Comparison of ENCODE assay signal across 9 mouse cellular contexts in the genomic region with DNA sequence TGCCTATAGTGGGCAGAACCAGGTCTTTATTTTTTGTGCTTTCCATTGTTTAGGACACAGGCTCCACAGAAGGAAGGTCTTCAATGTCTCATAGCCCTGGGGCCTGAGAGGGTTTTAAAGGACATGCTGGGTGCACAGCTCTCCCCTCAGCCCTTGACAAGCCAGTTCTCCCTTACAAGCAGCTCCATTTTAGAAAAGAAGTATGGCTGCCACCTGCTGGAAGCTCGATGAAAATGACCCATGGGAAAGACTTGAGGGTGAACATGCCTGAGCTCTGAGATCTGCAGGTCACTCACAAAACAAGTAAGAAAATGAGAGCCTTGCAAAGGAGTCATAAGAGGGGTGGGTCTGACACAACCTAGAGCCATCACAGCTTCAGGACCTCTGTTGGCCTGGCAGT. TPM values are rescaled to one million over a fixed set of nuclear protein-coding genes. Genes with fewer than 3 reads are reported as not detected.
DNase-seq lines count a peak whose midpoint lies in the region; ATAC-seq and TF ChIP-seq lines count a peak whose summit lies in the region.
"Had no signal": no experiment of that assay in that cellular context is flagged by ENCODE, and none has a peak within 500 bp of the region (broad histone marks: within the 10 kb centered on the region; RNA-seq: fewer than 3 reads in every experiment).

No protein-coding gene starts in this region.

- WGBS in lung, adult 2 months = 0% methylated on average over 1 of the region's 1 CpGs

- no peaks in the 10 kb centered on the region for H3K4me1 ChIP-seq in cortical plate, adult 2 months (ENCODE audit: control insufficient read depth, insufficient read depth, low read length)
- H3K4me1 ChIP-seq in lung, adult 2 months (ENCODE audit: control insufficient read depth, insufficient read depth, low read length) = no peaks in the 10 kb centered on the region
- H3K4me1 ChIP-seq: limb, embryonic 15.5 days had no signal

- no peak for ATAC-seq in granulocyte monocyte progenitor cell, adult 5-6 weeks (replicated peaks; ENCODE audit: poor library complexity, severe bottlenecking)

- TF ChIP-seq CTCF in gastrocnemius, adult 2 months (IDR thresholded peaks at IDR 0.05) = peak; percentile 44; the same call in 1 of the 2 replicates
- TF ChIP-seq CTCF in cortical plate, adult 2 months (IDR thresholded peaks at IDR 0.05; ENCODE audit: extremely low read depth, insufficient read depth, low read length) = peak; percentile 69
- 0 out of 2 replicates have a peak, but pooled peaks have one; percentile 6 for TF ChIP-seq CTCF in lung, adult 2 months (IDR thresholded peaks at IDR 0.05; ENCODE audit: insufficient read depth, low read length)

- no peak overlapping the region for H3K4me3 ChIP-seq in gastrocnemius, adult 2 months
- no peak overlapping the region for H3K4me3 ChIP-seq in cortical plate, adult 2 months (ENCODE audit: insufficient read depth, low read length)
- no peak overlapping the region for H3K4me3 ChIP-seq in lung, adult 2 months (replicated peaks; ENCODE audit: extremely low read depth, low read depth, low read length)
- H3K4me3 ChIP-seq: limb, embryonic 15.5 days had no signal

- no peak for TF ChIP-seq POLR2A in cortical plate, adult 2 months (IDR thresholded peaks at IDR 0.05; ENCODE audit: extremely low read depth, insufficient read depth, low read length)
- no peak for TF ChIP-seq POLR2A in lung, adult 2 months (IDR thresholded peaks at IDR 0.05; ENCODE audit: borderline replicate concordance, extremely low read depth, low read depth, low read length)

- DNase-seq in gastrocnemius, adult 2 months = no peak
- DNase-seq in gastrocnemius, postnatal 36 days = no peak
- peak; percentile 6 for DNase-seq in thymus, postnatal 14 days
- DNase-seq in thymus, adult 18-20 months = no peak
- peak; percentile 20 to 69 for DNase-seq in kidney, postnatal 36 days
- DNase-seq in lung, adult 2 months = peak; percentile 19

- no peak overlapping the region for H3K27ac ChIP-seq in gastrocnemius, adult 2 months
- no peak overlapping the region for H3K27ac ChIP-seq in cortical plate, adult 2 months (ENCODE audit: insufficient read depth, low read length)
- H3K27ac ChIP-seq: limb, embryonic 15.5 days had no signal

- intact Hi-C loops in gastrocnemius, adult 2 months (cut with DNase I) = loop anchor here (5.0 kb wide), 1 partner anchor 103 kb away; no protein-coding TSS in a partner anchor
- intact Hi-C loops in gastrocnemius, postnatal 36 days (cut with DNase I) = loop anchor here (1.0 kb wide), 1 partner anchor 104 kb away; no protein-coding TSS in a partner anchor

RNA-seq across cellular contexts. Expression of a gene that starts 8.3 kb away (rescaled TPM):
- total RNA-seq in gastrocnemius, adult 2 months (2021) = not detected
- not detected for total RNA-seq in gastrocnemius, postnatal 36 days (2021)
- polyA plus RNA-seq in cortical plate, adult 2 months (2012; rRNA removed) = not detected in 2 replicates
- polyA plus RNA-seq in lung, adult 2 months (2012; rRNA removed) = not detected in 2 replicates
- total RNA-seq in granulocyte monocyte progenitor cell, adult 5-6 weeks (2014; fragmentation: Nextera tagmentation) = not detected in 2 replicates
- not detected in 2 replicates for total RNA-seq in granulocyte monocyte progenitor cell, adult 5-6 weeks (2017)
- polyA plus RNA-seq: limb, embryonic 15.5 days had no signal

RNA-seq across cellular contexts. Expression of a gene that starts 8.9 kb away (rescaled TPM):
- not detected for total RNA-seq in gastrocnemius, adult 2 months (2021)
- total RNA-seq in gastrocnemius, postnatal 36 days (2021) = not detected
- not detected in 2 replicates for polyA plus RNA-seq in cortical plate, adult 2 months (2012; rRNA removed)
- polyA plus RNA-seq in lung, adult 2 months (2012; rRNA removed) = not detected in 2 replicates
- total RNA-seq in granulocyte monocyte progenitor cell, adult 5-6 weeks (2014; fragmentation: Nextera tagmentation) = not detected in 2 replicates
- not detected in 2 replicates for total RNA-seq in granulocyte monocyte progenitor cell, adult 5-6 weeks (2017)
- polyA plus RNA-seq: limb, embryonic 15.5 days had no signal

RNA-seq across cellular contexts. Expression of a gene that starts 20.1 kb away (rescaled TPM):
- total RNA-seq in gastrocnemius, adult 2 months (2021) = not detected
- not detected for total RNA-seq in gastrocnemius, postnatal 36 days (2021)
- polyA plus RNA-seq in cortical plate, adult 2 months (2012; rRNA removed) = not detected in 2 replicates
- polyA plus RNA-seq in lung, adult 2 months (2012; rRNA removed) = 0.28 and 0.30 TPM in 2 replicates
- not detected in 2 replicates for total RNA-seq in granulocyte monocyte progenitor cell, adult 5-6 weeks (2014; fragmentation: Nextera tagmentation)
- total RNA-seq in granulocyte monocyte progenitor cell, adult 5-6 weeks (2017) = not detected in 2 replicates
- polyA plus RNA-seq: limb, embryonic 15.5 days had no signal

RNA-seq across cellular contexts. Expression of a gene that starts 24.3 kb away (rescaled TPM):
- not detected for total RNA-seq in gastrocnemius, adult 2 months (2021)
- total RNA-seq in gastrocnemius, postnatal 36 days (2021) = not detected
- not detected in 2 replicates for polyA plus RNA-seq in cortical plate, adult 2 months (2012; rRNA removed)
- not detected in 2 replicates for polyA plus RNA-seq in lung, adult 2 months (2012; rRNA removed)
- total RNA-seq in granulocyte monocyte progenitor cell, adult 5-6 weeks (2014; fragmentation: Nextera tagmentation) = not detected in 2 replicates
- total RNA-seq in granulocyte monocyte progenitor cell, adult 5-6 weeks (2017) = not detected in 2 replicates
- polyA plus RNA-seq: limb, embryonic 15.5 days had no signal

RNA-seq across cellular contexts. Expression of a gene that starts 38.2 kb away (rescaled TPM):
- not detected for total RNA-seq in gastrocnemius, adult 2 months (2021)
- not detected for total RNA-seq in gastrocnemius, postnatal 36 days (2021)
- polyA plus RNA-seq in cortical plate, adult 2 months (2012; rRNA removed) = not detected in 2 replicates
- polyA plus RNA-seq in lung, adult 2 months (2012; rRNA removed) = not detected in 2 replicates
- not detected in 2 replicates for total RNA-seq in granulocyte monocyte progenitor cell, adult 5-6 weeks (2014; fragmentation: Nextera tagmentation)
- total RNA-seq in granulocyte monocyte progenitor cell, adult 5-6 weeks (2017) = not detected in 2 replicates
- polyA plus RNA-seq: limb, embryonic 15.5 days had no signal

Comparison
In these comparisons a context has a peak if more than half of its experiments do, and no peak if none do; other contexts are left out.
1. DNase-seq: peak in thymus, postnatal 14 days (single experiment), kidney, postnatal 36 days (2 of 2) and lung, adult 2 months (single experiment); none in gastrocnemius, adult 2 months (single experiment), gastrocnemius, postnatal 36 days (0 of 2) and thymus, adult 18-20 months (0 of 2).
2. CTCF ChIP-seq: peak in every context shown above with its lines; median percentile 69 in cortical plate, adult 2 months; 44 in gastrocnemius, adult 2 months; 6 in lung, adult 2 months.